Mouse (Mus musculus) 416B (cell line): ENCODE measurements around the gene C1qtnf3.
"Not testable (repeated sequence)": the region's sequence is repeated elsewhere in the genome, so short reads cannot be mapped to it uniquely, and the experiment has no call there.

ENCODE experiments used
- DNase-seq: peaks from one replicate; pipeline ENCODE4 v3.0.0; 2011; ENCODE audit warnings: low read depth

The C1qtnf3 gene

GRCm38 (mm10) chr15:10959277-10960026 is 7.3 kb downstream of the C1qtnf3 start:
- DNase-seq = no peak

- DNase-seq = no peak
Observed at GRCm38 (mm10) chr15:10960267-10960666, 8.1 kb downstream of the C1qtnf3 start.

GRCm38 (mm10) chr15:10962601-10963000 is 10.5 kb downstream of the C1qtnf3 start:
- DNase-seq = no peak

DNA sequence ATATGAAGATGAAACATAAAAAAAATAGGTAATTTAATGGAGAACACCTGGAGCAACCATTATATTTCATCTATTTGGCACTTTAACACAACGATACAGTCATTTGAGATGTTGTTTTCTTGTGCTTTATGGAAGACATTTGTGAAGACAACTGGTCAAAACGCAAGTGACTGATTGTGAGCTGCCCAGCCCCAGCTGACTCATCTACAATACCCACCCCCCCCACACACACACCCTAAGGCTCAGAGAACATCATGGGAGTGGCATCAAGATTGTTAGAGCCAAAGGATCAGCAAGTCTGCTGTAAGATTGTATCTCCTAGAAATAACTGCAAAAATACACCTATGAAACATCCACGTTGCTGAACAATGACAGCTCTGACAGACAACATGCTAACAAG is 17.3 kb downstream of the C1qtnf3 start:
- no peak for DNase-seq

DNA sequence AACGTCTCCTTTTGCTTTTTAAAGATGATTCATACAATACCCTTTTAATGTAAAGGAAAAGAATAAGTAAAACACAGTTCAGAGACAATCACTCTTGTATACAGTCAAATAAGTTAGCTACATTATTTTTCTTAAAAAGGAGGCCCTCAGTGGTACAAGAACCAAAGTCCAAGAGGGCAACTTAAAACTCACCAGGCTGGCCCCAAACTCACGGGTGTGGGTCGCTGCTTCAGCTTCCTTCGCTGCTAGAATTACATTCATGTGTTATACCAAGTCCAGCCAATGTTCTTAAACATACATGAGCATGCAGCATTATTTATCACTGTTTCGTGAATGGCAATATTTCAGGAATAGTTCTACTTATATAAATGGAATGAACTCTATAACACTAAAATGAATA is 18.6 kb downstream of the C1qtnf3 start:
- DNase-seq = no peak

GRCm38 (mm10) chr15:10977151-10977550 is 25.0 kb downstream of the C1qtnf3 start:
- no peak for DNase-seq

GRCm38 (mm10) chr15:10980712-10981111 is 28.6 kb downstream of the C1qtnf3 start:
- DNase-seq = peak; percentile 8

- DNase-seq = peak; percentile 90
Observed at GRCm38 (mm10) chr15:10981377-10982063, 29.4 kb downstream of the C1qtnf3 start, which contains the start of gene Amacr. TSS of gene Amacr (plus strand) at chr15:10981756.

DNA sequence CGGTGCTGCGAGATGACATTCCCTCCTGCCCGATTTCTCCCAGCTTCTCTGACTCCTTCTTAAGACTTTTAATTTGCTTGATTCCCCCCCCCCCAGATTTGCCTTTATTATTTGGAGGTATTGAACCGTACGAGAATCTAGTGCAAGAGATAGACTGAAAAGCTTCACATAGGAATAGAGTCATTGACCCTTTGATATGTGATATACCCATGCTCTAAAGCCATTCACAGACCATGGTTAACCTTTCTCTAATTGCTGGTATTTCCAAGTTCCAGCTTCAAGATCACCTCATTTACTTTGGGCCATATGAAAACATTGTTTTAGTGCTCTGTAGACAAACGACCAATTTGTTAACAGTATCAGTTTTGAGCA is 29.9 kb downstream of the C1qtnf3 start:
- no peak for DNase-seq

GRCm38 (mm10) chr15:10985756-10986155 is 33.6 kb downstream of the C1qtnf3 start:
- DNase-seq = no peak

DNA sequence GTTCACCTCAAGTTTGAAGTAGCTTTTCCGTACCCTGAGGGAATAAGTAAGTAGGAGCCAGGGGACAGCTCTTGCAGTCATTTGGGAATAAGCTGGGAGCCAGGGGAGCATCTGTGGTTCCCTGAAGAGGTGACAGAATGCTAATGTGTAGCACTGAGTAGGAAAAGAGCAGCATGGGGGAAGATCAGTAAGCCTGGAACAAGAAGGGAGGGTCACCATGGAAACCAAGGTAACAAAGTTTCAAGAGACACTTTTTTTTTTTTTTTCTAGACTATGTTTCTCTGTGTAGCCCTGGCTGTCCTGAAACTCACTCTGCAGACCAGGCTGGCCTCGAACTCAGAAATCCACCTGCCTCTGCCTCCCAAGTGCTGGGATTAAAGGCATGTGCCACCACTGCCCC is 34.3 kb downstream of the C1qtnf3 start:
- not testable (repeated sequence) for DNase-seq

DNA sequence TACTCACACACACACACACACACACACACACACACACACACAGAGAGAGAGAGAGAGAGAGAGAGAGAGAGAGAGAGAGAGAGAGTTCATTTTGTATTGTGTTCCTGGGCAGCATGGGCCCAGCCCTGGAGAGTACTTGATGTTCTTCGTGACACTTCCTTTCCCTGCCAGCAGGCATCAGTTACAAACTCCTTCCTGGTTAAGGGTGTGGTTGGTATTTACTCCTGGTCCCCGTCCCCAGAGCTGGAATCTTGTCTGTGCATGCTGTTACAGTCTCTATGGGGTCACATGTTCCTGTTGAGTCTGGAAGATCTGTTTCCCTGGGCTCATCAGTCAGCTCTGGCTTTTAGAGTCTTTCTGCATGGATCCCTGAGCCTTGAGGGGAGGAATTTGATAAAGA is 38.3 kb downstream of the C1qtnf3 start:
- DNase-seq = no peak

DNA sequence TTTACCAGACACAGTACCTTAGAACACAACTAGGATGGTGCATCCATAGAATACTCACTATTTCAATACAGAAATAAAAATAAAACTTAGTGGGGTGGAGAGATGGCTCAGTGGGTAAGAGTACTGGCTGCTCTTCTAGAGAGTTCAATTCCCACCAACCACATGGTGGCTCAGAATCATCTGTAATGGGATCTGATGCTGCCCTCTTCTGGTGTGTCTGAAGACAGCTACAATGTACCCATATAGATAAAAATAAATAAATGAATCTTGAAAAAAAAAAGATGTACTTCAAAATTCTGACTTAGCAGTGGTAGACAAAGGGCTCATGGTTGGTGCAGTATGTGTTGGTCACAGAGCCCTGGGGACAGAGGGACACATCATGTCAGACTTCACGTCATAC is 39.4 kb downstream of the C1qtnf3 start:
- DNase-seq = peak; percentile 14

DNA sequence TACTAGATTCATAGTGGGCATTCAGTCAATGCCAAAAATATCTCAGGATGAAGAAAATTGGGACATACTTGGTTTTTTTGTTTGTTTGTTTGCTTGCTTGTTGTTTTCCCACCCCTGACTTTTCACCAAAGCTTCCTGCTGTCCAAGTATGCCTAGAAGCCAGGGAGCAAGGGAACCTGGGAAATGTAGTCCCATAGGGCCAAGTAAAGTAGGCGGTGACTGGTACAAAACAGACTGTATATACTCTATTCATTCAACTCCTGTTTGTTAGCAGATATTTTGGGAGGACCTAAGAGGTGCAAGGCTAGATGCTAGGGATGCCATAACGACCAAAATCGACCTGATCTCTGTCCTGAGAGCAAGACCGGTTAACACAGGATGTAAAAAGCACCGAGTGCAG is 47.7 kb downstream of the C1qtnf3 start:
- DNase-seq = no peak

DNA sequence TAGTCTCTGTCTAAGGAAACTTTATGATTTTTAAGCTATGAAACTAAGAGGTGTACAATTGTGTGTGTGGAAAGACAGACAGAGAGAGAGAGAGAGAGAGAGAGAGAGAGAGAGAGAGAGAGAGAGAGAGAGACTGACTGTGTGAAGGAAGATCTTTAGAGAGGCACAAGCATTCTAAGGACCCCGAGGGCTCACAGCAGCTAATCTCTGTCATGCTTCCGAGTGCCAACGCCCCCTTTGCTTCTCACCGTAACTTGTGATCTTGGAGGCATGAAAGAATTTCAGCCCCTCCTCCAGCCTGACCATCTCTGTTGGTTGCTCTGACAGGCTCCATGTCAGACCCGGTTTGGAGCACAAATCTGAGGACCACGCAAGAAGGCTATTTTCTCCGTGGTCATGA is 48.3 kb downstream of the C1qtnf3 start, which contains the start of gene Slc45a2:
Gene Slc45a2 (plus strand): TSS at position 301 of the 400 bp plus-strand sequence.
- no peak for DNase-seq

DNA sequence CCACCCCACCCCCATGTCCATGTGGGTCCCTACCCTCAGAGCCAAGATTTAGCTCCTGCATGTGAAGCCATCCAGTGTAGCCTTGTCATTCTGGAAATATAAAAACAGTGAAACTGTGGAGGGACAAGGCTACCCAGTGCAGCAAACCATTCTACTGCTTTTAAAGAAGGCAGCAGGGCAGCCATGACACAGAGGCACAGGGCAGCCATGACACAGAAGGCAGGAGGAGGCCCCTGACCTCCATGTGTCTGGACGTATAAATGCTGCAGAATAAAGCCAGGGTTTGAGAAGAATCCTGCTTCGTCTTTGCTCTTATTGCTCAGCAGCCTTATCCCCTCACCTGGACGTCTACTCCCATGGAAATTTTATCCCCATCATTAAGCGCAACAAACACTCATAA is 51.7 kb downstream of the C1qtnf3 start:
- DNase-seq = no peak

DNA sequence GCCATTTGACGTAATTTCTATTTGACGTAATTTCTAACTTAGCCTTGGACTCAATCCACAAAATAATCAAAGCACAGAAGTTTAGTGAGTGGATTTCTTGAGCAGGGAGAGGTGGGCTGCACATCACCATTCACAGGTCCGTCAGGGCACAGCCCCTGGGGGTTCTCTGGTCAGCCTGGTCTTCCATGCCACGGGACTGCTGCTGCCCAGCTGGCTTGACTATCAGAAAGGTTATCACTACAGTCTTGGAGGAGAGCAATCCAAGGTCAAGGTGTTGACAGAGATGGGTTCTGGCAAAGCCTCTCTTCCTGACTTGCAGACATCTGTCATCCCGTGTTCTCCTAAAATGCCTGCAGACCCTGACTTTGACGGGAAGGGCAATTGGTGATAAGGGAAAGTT is 52.5 kb downstream of the C1qtnf3 start:
- DNase-seq = no peak

DNA sequence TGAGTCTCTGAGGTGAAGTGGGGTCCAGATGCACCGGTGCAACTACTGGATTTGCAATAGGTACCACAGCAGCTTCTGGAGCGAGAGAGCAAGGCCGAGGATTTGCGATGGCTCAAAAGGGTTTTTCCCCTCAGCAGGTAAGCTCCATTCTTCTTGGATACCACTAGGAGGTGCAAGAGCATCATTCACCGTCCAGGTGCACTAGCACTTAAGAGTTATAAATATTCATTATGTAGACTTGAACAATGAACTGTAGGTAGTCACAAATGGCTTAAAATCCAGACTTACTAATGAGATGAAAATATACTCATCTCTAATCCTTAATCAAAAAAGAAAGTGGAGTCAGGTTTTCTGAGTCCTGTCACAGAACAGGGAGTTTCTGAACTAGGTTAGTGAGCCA is 56.6 kb downstream of the C1qtnf3 start:
- peak; percentile 32 for DNase-seq

DNA sequence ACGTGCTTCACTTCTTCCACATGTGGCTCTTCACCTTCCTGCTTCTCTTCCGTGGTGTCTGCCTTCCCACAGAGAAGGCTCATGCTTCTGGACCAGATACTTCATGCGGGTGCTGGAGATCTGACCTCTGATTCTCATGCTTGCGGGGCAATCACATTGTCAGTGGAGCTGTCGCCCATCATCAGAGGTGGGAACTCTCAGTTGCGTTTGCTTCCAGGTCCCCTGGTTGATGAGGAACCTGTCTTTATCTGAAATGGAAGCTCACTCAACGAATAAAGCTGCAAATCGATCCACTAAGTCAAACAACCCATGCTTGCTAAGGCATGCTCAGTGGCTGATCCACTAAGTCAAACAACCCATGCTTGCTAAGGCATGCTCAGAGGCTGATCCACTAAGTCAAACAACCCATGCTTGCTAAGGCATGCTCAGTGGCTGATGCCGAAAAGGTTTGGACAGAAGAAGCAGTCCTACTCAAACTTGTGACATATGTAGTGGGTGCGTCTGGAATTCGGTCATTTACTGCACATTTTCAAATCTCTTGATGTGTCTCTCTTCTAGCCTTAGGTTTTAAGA is 58.9 kb downstream of the C1qtnf3 start:
- DNase-seq = no peak

- no peak for DNase-seq
Observed at GRCm38 (mm10) chr15:11014931-11015330, 62.8 kb downstream of the C1qtnf3 start.

DNA sequence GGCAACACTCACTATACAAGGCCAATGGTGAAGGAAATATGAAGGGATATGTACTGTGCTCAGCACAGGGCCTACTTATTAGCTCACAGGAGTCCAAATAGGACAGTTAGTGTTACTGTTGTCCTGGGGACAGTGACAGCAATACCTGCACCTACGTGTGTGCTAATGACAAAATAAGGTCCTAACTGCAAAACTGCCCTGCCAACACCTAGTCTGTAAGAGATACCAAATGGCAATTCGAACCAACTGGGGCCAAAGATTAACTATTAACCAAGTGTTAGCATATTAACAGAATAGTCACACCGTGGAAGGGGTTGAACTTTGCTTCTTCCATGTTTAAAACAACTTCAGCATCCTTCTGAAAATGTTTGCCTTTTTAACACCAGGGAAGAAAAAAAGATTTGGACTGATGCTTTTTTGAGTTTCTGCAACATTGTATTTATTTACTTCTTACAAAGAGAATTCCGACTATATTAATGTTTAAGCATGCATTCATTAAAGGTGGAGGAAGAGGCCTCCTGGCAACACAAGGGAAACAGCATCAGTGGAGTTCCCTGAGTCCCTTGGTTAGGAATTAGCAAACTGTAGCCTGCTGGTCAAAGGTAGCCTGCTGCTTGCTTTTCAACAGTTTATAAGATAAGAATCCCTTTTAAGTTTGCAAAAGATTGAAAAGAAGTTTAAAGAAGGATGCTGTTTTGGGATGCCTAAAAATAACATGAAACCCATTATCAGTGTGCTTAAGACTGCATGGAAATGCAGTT is 74.8 kb downstream of the C1qtnf3 start:
- DNase-seq = no peak
